ENCODE assay signal across 27 mouse cellular contexts in genomic region chr9:88380542-88380941, GRCm38 (mm10). TPM values are rescaled to one million over a fixed set of nuclear protein-coding genes. Genes with fewer than 3 reads are reported as not detected.
DNase-seq lines count a peak whose midpoint lies in the region; ATAC-seq and TF ChIP-seq lines count a peak whose summit lies in the region.
"Had no signal": no experiment of that assay in that cellular context is flagged by ENCODE, and none has a peak within 500 bp of the region (broad histone marks: within the 10 kb centered on the region; RNA-seq: fewer than 3 reads in every experiment).

No protein-coding gene starts in this region.

- no peak for TF ChIP-seq CTCF in MEL (IDR thresholded peaks at IDR 0.05 in 2 of 3, conservative IDR thresholded peaks at IDR 0.05 in 1 of 3; ENCODE audit: control insufficient read depth in 1 of 3, insufficient read depth in 1 of 3, low read depth in 2 of 3, low read length in 3 of 3, poor library complexity in 1 of 3, severe bottlenecking in 1 of 3)
- no peak for TF ChIP-seq CTCF in gastrocnemius, adult 2 months (IDR thresholded peaks at IDR 0.05)

- peaks cover 8% of the 10 kb centered on the region; the same call in 1 of the 2 replicates for H3K4me1 ChIP-seq in liver, embryonic 13.5 days (replicated peaks)
- H3K4me1 ChIP-seq in MEL (ENCODE audit: control insufficient read depth in 1 of 2, insufficient read depth in 2 of 2, low read length in 2 of 2), result peaks cover 16 to 22% of the 10 kb centered on the region in 2 experiments
- no peaks in the 10 kb centered on the region for H3K4me1 ChIP-seq in kidney, embryonic 15.5 days
- H3K4me1 ChIP-seq: embryonic facial prominence, embryonic 13.5 days; embryonic facial prominence, embryonic 15.5 days; forebrain, embryonic 10.5 days; forebrain, embryonic 12.5 days had no signal

- no peak overlapping the region for H3K4me2 ChIP-seq in liver, embryonic 13.5 days
- no peak overlapping the region for H3K4me2 ChIP-seq in kidney, embryonic 15.5 days
- H3K4me2 ChIP-seq: embryonic facial prominence, embryonic 13.5 days; embryonic facial prominence, embryonic 15.5 days; forebrain, embryonic 12.5 days had no signal

- no peak for TF ChIP-seq RAD21 in MEL (IDR thresholded peaks at IDR 0.05; ENCODE audit: low read depth, low read length)

- H3K36me3 ChIP-seq in liver, embryonic 13.5 days, result peaks cover 26% of the 10 kb centered on the region
- H3K36me3 ChIP-seq in MEL (ENCODE audit: control insufficient read depth in 1 of 2, insufficient read depth in 2 of 2, low read length in 2 of 2), result peaks cover 4 to 24% of the 10 kb centered on the region in 2 experiments
- H3K36me3 ChIP-seq in kidney, embryonic 15.5 days, result peaks cover 38% of the 10 kb centered on the region

- TF ChIP-seq POLR2A in MEL (IDR thresholded peaks at IDR 0.05; ENCODE audit: control insufficient read depth in 1 of 2, insufficient read depth in 1 of 2, low read depth in 1 of 2, low read length in 2 of 2, poor library complexity in 1 of 2), result no peak

- 31% methylated on average over 1 of the region's 1 CpGs for WGBS in liver, embryonic 13.5 days (ENCODE audit: insufficient replicate concordance)
- 82% methylated on average over 1 of the region's 1 CpGs for WGBS in kidney, embryonic 15.5 days

- H3K4me3 ChIP-seq in liver, embryonic 13.5 days (replicated peaks), result no peak overlapping the region
- H3K4me3 ChIP-seq in MEL (ENCODE audit: control insufficient read depth in 1 of 2, insufficient read depth in 1 of 2, low read depth in 2 of 2, low read length in 2 of 2), result no peak overlapping the region
- no peak overlapping the region for H3K4me3 ChIP-seq in gastrocnemius, adult 2 months
- H3K4me3 ChIP-seq in kidney, embryonic 15.5 days (replicated peaks), result no peak overlapping the region
- H3K4me3 ChIP-seq: embryonic facial prominence, embryonic 13.5 days; embryonic facial prominence, embryonic 15.5 days; erythroblast, embryonic 14.5 days; forebrain, embryonic 10.5 days; forebrain, embryonic 12.5 days had no signal

- H3K27me3 ChIP-seq in liver, embryonic 13.5 days, result no peaks in the 10 kb centered on the region
- no peaks in the 10 kb centered on the region for H3K27me3 ChIP-seq in MEL (ENCODE audit: control insufficient read depth in 1 of 2, insufficient read depth in 2 of 2, low read length in 2 of 2)
- no peaks in the 10 kb centered on the region for H3K27me3 ChIP-seq in kidney, embryonic 15.5 days
- H3K27me3 ChIP-seq: CH12.LX; embryonic facial prominence, embryonic 13.5 days; embryonic facial prominence, embryonic 15.5 days; forebrain, embryonic 12.5 days had no signal

- no peaks in the 10 kb centered on the region for H3K9me3 ChIP-seq in liver, embryonic 13.5 days (replicated peaks)
- no peaks in the 10 kb centered on the region for H3K9me3 ChIP-seq in MEL (replicated peaks; ENCODE audit: insufficient read depth, low read length)
- H3K9me3 ChIP-seq in kidney, embryonic 15.5 days (replicated peaks), result no peaks in the 10 kb centered on the region
- H3K9me3 ChIP-seq: embryonic facial prominence, embryonic 13.5 days; embryonic facial prominence, embryonic 15.5 days; forebrain, embryonic 10.5 days; forebrain, embryonic 12.5 days; G1E had no signal

- no peak overlapping the region for H3K9ac ChIP-seq in liver, embryonic 13.5 days
- H3K9ac ChIP-seq in MEL (ENCODE audit: control insufficient read depth, low read depth, low read length, poor library complexity, severe bottlenecking), result peak overlapping the region; percentile 24; the same call in 1 of the 2 replicates
- no peak overlapping the region for H3K9ac ChIP-seq in kidney, embryonic 15.5 days
- H3K9ac ChIP-seq: embryonic facial prominence, embryonic 13.5 days; embryonic facial prominence, embryonic 15.5 days; forebrain, embryonic 12.5 days had no signal

- TF ChIP-seq EP300 in MEL (IDR thresholded peaks at IDR 0.05; ENCODE audit: low read depth in 1 of 2, low read length in 2 of 2), result no peak

- no peak for DNase-seq in liver, embryonic 13.5 days
- no peak for DNase-seq in liver
- DNase-seq in MEL (ENCODE audit: low read depth, low spot score), result peak; percentile 55
- DNase-seq in gastrocnemius, adult 2 months, result no peak
- no peak for DNase-seq in thymus, postnatal 0 days (ENCODE audit: low spot score)
- DNase-seq: adrenal gland, adult 2 months; adrenal gland, postnatal 10 days; adrenal gland, postnatal 25 days; cerebellum, adult 11 months; cerebellum, adult 18-20 months; cerebellum, adult 8-10 months; cerebellum, adult 9-11 months; cerebellum, postnatal 14 days; cerebellum, postnatal 36 days; embryo, embryonic 11 days had no signal

- H3K79me2 ChIP-seq in MEL (ENCODE audit: control insufficient read depth, insufficient read depth, low read length, poor library complexity), result no peaks in the 10 kb centered on the region

- intact Hi-C loops in gastrocnemius, adult 2 months (cut with DNase I), result no loop called here

- H3K27ac ChIP-seq in liver, embryonic 13.5 days, result no peak overlapping the region
- peak overlapping the region; percentile 92 for H3K27ac ChIP-seq in MEL (ENCODE audit: control insufficient read depth, low read depth, low read length)
- no peak overlapping the region for H3K27ac ChIP-seq in gastrocnemius, adult 2 months
- no peak overlapping the region for H3K27ac ChIP-seq in kidney, embryonic 15.5 days
- H3K27ac ChIP-seq: embryonic facial prominence, embryonic 13.5 days; embryonic facial prominence, embryonic 15.5 days; forebrain, embryonic 10.5 days; forebrain, embryonic 12.5 days had no signal

- peak; percentile 43; the same call in 1 of the 2 replicates for ATAC-seq in liver, embryonic 13.5 days (ENCODE audit: low read depth)
- peak; percentile 4 for ATAC-seq in CD4-positive, CD25-positive, alpha-beta regulatory T cell, adult 4 months
- peak; percentile 51 for ATAC-seq in megakaryocyte-erythroid progenitor cell, adult 5-6 weeks (replicated peaks; ENCODE audit: low FRiP score, low TSS enrichment, poor library complexity, severe bottlenecking)
- ATAC-seq in kidney, embryonic 15.5 days (replicated peaks; ENCODE audit: low FRiP score), result no peak
- ATAC-seq: forebrain, embryonic 14.5 days; forebrain, embryonic 16.5 days had no signal

TF ChIP-seq in MEL, 35 proteins besides CTCF, POLR2A, EP300 and RAD21:
- no peak for TF ChIP-seq RCOR1 (IDR thresholded peaks at IDR 0.05; ENCODE audit: low read depth, low read length)
- peak; percentile 30; the same call in 1 of the 2 replicates for TF ChIP-seq MAX (IDR thresholded peaks at IDR 0.05; ENCODE audit: low read length)
- TF ChIP-seq SIN3A (IDR thresholded peaks at IDR 0.05; ENCODE audit: low read length), result peak; percentile 53
- 0 out of 2 replicates have a peak, but pooled peaks have one; percentile 30 for TF ChIP-seq CHD1 (IDR thresholded peaks at IDR 0.05; ENCODE audit: low read depth, low read length)
- TF ChIP-seq POLR2AphosphoS2 (IDR thresholded peaks at IDR 0.05; ENCODE audit: low read length), result no peak
- TF ChIP-seq MXI1 (IDR thresholded peaks at IDR 0.05; ENCODE audit: low read depth, low read length), result peak; percentile 59; the same call in 1 of the 2 replicates

RNA-seq across cellular contexts. Expression of gene Nt5e, which starts 53.5 kb away (rescaled TPM):
- 6.5 and 8.6 TPM in 2 replicates for polyA plus RNA-seq in liver, embryonic 13.5 days (2015; fragmentation: Nextera tagmentation; extraction: Ambion mirVana)
- polyA plus RNA-seq in CD4-positive, CD25-positive, alpha-beta regulatory T cell, adult 4 months (2017; shearing (Covaris generic)), result 100 to 1,000 TPM; 231 to 300 TPM
- 0.03 and 0.12 TPM in 2 replicates for total RNA-seq in MEL (2012; rRNA removed)
- polyA plus RNA-seq in MEL (2012; ENCODE audit: insufficient read depth in 1 of 2, insufficient read length in 2 of 2, low read depth in 1 of 2, low replicate concordance in 2 of 2, missing spikeins in 1 of 2), result under 1 TPM in 1 of 2 experiments, not detected in 1; 0.19 TPM
- 0.83 and 1.5 TPM in 2 replicates for total RNA-seq in megakaryocyte-erythroid progenitor cell, adult 5-6 weeks (2014; fragmentation: Nextera tagmentation)
- total RNA-seq in megakaryocyte-erythroid progenitor cell, adult 5-6 weeks (2017), result 0.47 TPM in 1 of 2 replicates, not detected in the other
- total RNA-seq in gastrocnemius, adult 2 months (2021), result 1 to 10 TPM; 2.2 to 2.5 TPM
- polyA plus RNA-seq in kidney, embryonic 15.5 days (2015; fragmentation: Nextera tagmentation; extraction: Ambion mirVana), result 2.2 and 3.6 TPM in 2 replicates
- polyA plus RNA-seq in thymus, postnatal 0 days (2015; fragmentation: Nextera tagmentation; extraction: Ambion mirVana), result 1.2 and 1.5 TPM in 2 replicates
- polyA plus RNA-seq: erythroblast, embryonic 14.5 days; G1E had no signal

RNA-seq across cellular contexts. Expression of gene Snx14, which starts 58.2 kb away (rescaled TPM):
- polyA plus RNA-seq in liver, embryonic 13.5 days (2015; fragmentation: Nextera tagmentation; extraction: Ambion mirVana), result 11.8 and 15.6 TPM in 2 replicates
- 10 to 100 TPM; 44.6 to 52.4 TPM for polyA plus RNA-seq in CD4-positive, CD25-positive, alpha-beta regulatory T cell, adult 4 months (2017; shearing (Covaris generic))
- 11.1 and 12.7 TPM in 2 replicates for total RNA-seq in MEL (2012; rRNA removed)
- polyA plus RNA-seq in MEL (2012; ENCODE audit: insufficient read depth in 1 of 2, insufficient read length in 2 of 2, low read depth in 1 of 2, low replicate concordance in 2 of 2, missing spikeins in 1 of 2), result 10 to 100 TPM; 16.9 to 83.1 TPM
- 25.1 and 30.0 TPM in 2 replicates for total RNA-seq in megakaryocyte-erythroid progenitor cell, adult 5-6 weeks (2014; fragmentation: Nextera tagmentation)
- 17.9 and 30.3 TPM in 2 replicates for total RNA-seq in megakaryocyte-erythroid progenitor cell, adult 5-6 weeks (2017)
- 10 to 100 TPM; 13.1 to 17.9 TPM for total RNA-seq in gastrocnemius, adult 2 months (2021)
- polyA plus RNA-seq in kidney, embryonic 15.5 days (2015; fragmentation: Nextera tagmentation; extraction: Ambion mirVana), result 26.8 and 30.0 TPM in 2 replicates
- polyA plus RNA-seq in thymus, postnatal 0 days (2015; fragmentation: Nextera tagmentation; extraction: Ambion mirVana), result 16.0 TPM in 2 replicates

Comparison
In these comparisons a context has a peak if more than half of its experiments do, and no peak if none do; other contexts are left out.
1. RNA of gene Nt5e, which starts 53.5 kb away (polyA plus RNA-seq): 231 to 300 TPM in CD4-positive, CD25-positive, alpha-beta regulatory T cell, adult 4 months; 6.5 to 8.6 TPM in liver, embryonic 13.5 days, 2.2 to 3.6 TPM in kidney, embryonic 15.5 days, 1.2 to 1.5 TPM in thymus, postnatal 0 days and 0.19 TPM in MEL; every median in the first group is over 10 times any median in the second.